Mouse (Mus musculus): ENCODE results near the gene Tnni1. TPM values are rescaled to one million over a fixed set of nuclear protein-coding genes. Genes with fewer than 3 reads are reported as not detected.

Gene Tnni1
- polyA plus RNA-seq (2015; fragmentation: Nextera tagmentation; extraction: Ambion mirVana) = 1.1 and 19.6 TPM in 2 replicates

GRCm38 (mm10) chr1:135778780-135779535 lies at the start of gene Tnni1:
TSS of gene Tnni1 (plus strand) at chr1:135779434.
- H3K9me3 ChIP-seq (ENCODE audit: control insufficient read depth, low read length) = no peaks in the 10 kb centered on the region
- no peak within 1 kb of the TSS for H3K27ac ChIP-seq (ENCODE audit: low read depth, low read length)
- peaks cover 6% of the 10 kb centered on the region; the same call in 1 of the 2 replicates for H3K4me1 ChIP-seq (ENCODE audit: control insufficient read depth, insufficient read depth, low read depth, low read length)
- no peak for ATAC-seq
- H3K4me3 ChIP-seq (ENCODE audit: low read length) = no peak within 1 kb of the TSS
- 27% methylated on average over 21 of the region's 22 CpGs for WGBS
- H3K9ac ChIP-seq (ENCODE audit: low read depth, low read length) = no peak within 1 kb of the TSS
- no peaks in the 10 kb centered on the region for H3K36me3 ChIP-seq (ENCODE audit: control insufficient read depth, insufficient read depth, low read length)
- H3K4me2 ChIP-seq (ENCODE audit: low read length) = no peak within 1 kb of the TSS
- H3K27me3 ChIP-seq (replicated peaks; ENCODE audit: control insufficient read depth, insufficient read depth, low read length) = no peaks in the 10 kb centered on the region

GRCm38 (mm10) chr1:135729821-135730220 lies 49.4 kb upstream of the Tnni1 start:
- ATAC-seq = no peak
- 0 out of 2 replicates have a peak, but pooled peaks cover 2% of the 10 kb centered on the region for H3K27me3 ChIP-seq (replicated peaks; ENCODE audit: control insufficient read depth, insufficient read depth, low read length)
- no peaks in the 10 kb centered on the region for H3K9me3 ChIP-seq (ENCODE audit: control insufficient read depth, low read length)
- H3K4me2 ChIP-seq (ENCODE audit: low read length) = peak overlapping the region; percentile 96
- H3K9ac ChIP-seq (ENCODE audit: low read depth, low read length) = 0 out of 2 replicates have a peak overlapping the region, but pooled peaks have one; percentile 31
- peak overlapping the region; percentile 64 for H3K4me3 ChIP-seq (ENCODE audit: low read length)
- WGBS = 14% methylated on average over 4 of the region's 4 CpGs
- peaks cover 15% of the 10 kb centered on the region for H3K4me1 ChIP-seq (ENCODE audit: control insufficient read depth, insufficient read depth, low read depth, low read length)
- no peak overlapping the region; the same call in 1 of the 2 replicates for H3K27ac ChIP-seq (ENCODE audit: low read depth, low read length)
- H3K36me3 ChIP-seq (ENCODE audit: control insufficient read depth, insufficient read depth, low read length) = no peaks in the 10 kb centered on the region

- Histone ChIP-seq H3K4me3 (ENCODE audit: low read length) (no peak overlapping the region), H3K36me3 (ENCODE audit: control insufficient read depth, insufficient read depth, low read length) (no peaks in the 10 kb centered on the region), H3K27me3 (replicated peaks; ENCODE audit: control insufficient read depth, insufficient read depth, low read length) (0 out of 2 replicates have a peak, but pooled peaks cover 2% of the 10 kb centered on the region), H3K9me3 (ENCODE audit: control insufficient read depth, low read length) (no peaks in the 10 kb centered on the region), H3K4me2 (ENCODE audit: low read length) (peak overlapping the region; percentile 14), H3K9ac (ENCODE audit: low read depth, low read length) (no peak overlapping the region), H3K4me1 (ENCODE audit: control insufficient read depth, insufficient read depth, low read depth, low read length) (peaks cover 15% of the 10 kb centered on the region), H3K27ac (ENCODE audit: low read depth, low read length) (no peak overlapping the region)
- 59% methylated on average over 3 of the region's 3 CpGs for WGBS
- ATAC-seq = no peak
These were observed 48.9 kb upstream of the Tnni1 start for GRCm38 (mm10) chr1:135730296-135730695.

- H3K4me1 ChIP-seq (ENCODE audit: control insufficient read depth, insufficient read depth, low read depth, low read length) = peaks cover 15% of the 10 kb centered on the region
- 0 out of 2 replicates have a peak, but pooled peaks cover 2% of the 10 kb centered on the region for H3K27me3 ChIP-seq (replicated peaks; ENCODE audit: control insufficient read depth, insufficient read depth, low read length)
- no peak for ATAC-seq
- peaks cover under 1% of the 10 kb centered on the region; the same call in 1 of the 2 replicates for H3K9me3 ChIP-seq (ENCODE audit: control insufficient read depth, low read length)
- 72% methylated on average over 7 of the region's 7 CpGs for WGBS
- H3K4me3 ChIP-seq (ENCODE audit: low read length) = no peak overlapping the region
- peak overlapping the region; percentile 19; the same call in 1 of the 2 replicates for H3K27ac ChIP-seq (ENCODE audit: low read depth, low read length)
- H3K4me2 ChIP-seq (ENCODE audit: low read length) = no peak overlapping the region
- no peak overlapping the region for H3K9ac ChIP-seq (ENCODE audit: low read depth, low read length)
- no peaks in the 10 kb centered on the region for H3K36me3 ChIP-seq (ENCODE audit: control insufficient read depth, insufficient read depth, low read length)
These were observed 47.8 kb upstream of the Tnni1 start for GRCm38 (mm10) chr1:135731393-135731792.

- 42% methylated on average over 11 of the region's 11 CpGs for WGBS
These were observed 47.1 kb upstream of the Tnni1 start for GRCm38 (mm10) chr1:135731897-135732684.

GRCm38 (mm10) chr1:135734225-135734937 lies 44.9 kb upstream of the Tnni1 start:
- no peaks in the 10 kb centered on the region for H3K36me3 ChIP-seq (ENCODE audit: control insufficient read depth, insufficient read depth, low read length)
- WGBS = 24% methylated on average over 6 of the region's 7 CpGs
- no peak overlapping the region for H3K4me3 ChIP-seq (ENCODE audit: low read length)
- H3K9ac ChIP-seq (ENCODE audit: low read depth, low read length) = no peak overlapping the region
- peak overlapping the region; percentile 60 for H3K27ac ChIP-seq (ENCODE audit: low read depth, low read length)
- 0 out of 2 replicates have a peak, but pooled peaks cover 2% of the 10 kb centered on the region for H3K27me3 ChIP-seq (replicated peaks; ENCODE audit: control insufficient read depth, insufficient read depth, low read length)
- H3K4me2 ChIP-seq (ENCODE audit: low read length) = no peak overlapping the region
- peaks cover 3% of the 10 kb centered on the region for H3K9me3 ChIP-seq (ENCODE audit: control insufficient read depth, low read length)
- peak; percentile 84 for ATAC-seq
- H3K4me1 ChIP-seq (ENCODE audit: control insufficient read depth, insufficient read depth, low read depth, low read length) = peaks cover 8% of the 10 kb centered on the region

More at GRCm38 (mm10) chr1:135731897-135732684, 47.1 kb upstream of the Tnni1 start:
- Histone ChIP-seq H3K9me3 (ENCODE audit: control insufficient read depth, low read length) (peaks cover 3% of the 10 kb centered on the region), H3K27ac (ENCODE audit: low read depth, low read length) (peak overlapping the region; percentile 19; the same call in 1 of the 2 replicates), H3K4me1 (ENCODE audit: control insufficient read depth, insufficient read depth, low read depth, low read length) (peaks cover 15% of the 10 kb centered on the region), H3K4me3 (ENCODE audit: low read length) (no peak overlapping the region), H3K27me3 (replicated peaks; ENCODE audit: control insufficient read depth, insufficient read depth, low read length) (0 out of 2 replicates have a peak, but pooled peaks cover 2% of the 10 kb centered on the region), H3K4me2 (ENCODE audit: low read length) (no peak overlapping the region), H3K9ac (ENCODE audit: low read depth, low read length) (no peak overlapping the region), H3K36me3 (ENCODE audit: control insufficient read depth, insufficient read depth, low read length) (no peaks in the 10 kb centered on the region)
- ATAC-seq = no peak

- ATAC-seq = no peak
- Histone ChIP-seq H3K36me3 (ENCODE audit: control insufficient read depth, insufficient read depth, low read length) (no peaks in the 10 kb centered on the region), H3K4me1 (ENCODE audit: control insufficient read depth, insufficient read depth, low read depth, low read length) (peaks cover 6% of the 10 kb centered on the region), H3K27ac (ENCODE audit: low read depth, low read length) (no peak overlapping the region), H3K4me2 (ENCODE audit: low read length) (no peak overlapping the region), H3K9ac (ENCODE audit: low read depth, low read length) (no peak overlapping the region), H3K9me3 (ENCODE audit: control insufficient read depth, low read length) (peaks cover 3% of the 10 kb centered on the region), H3K4me3 (ENCODE audit: low read length) (no peak overlapping the region), H3K27me3 (replicated peaks; ENCODE audit: control insufficient read depth, insufficient read depth, low read length) (no peaks in the 10 kb centered on the region)
- 42% methylated on average over 6 of the region's 6 CpGs for WGBS
These were observed 43.8 kb upstream of the Tnni1 start for GRCm38 (mm10) chr1:135735460-135735859.

- H3K4me1 ChIP-seq (ENCODE audit: control insufficient read depth, insufficient read depth, low read depth, low read length) = peaks cover 8% of the 10 kb centered on the region
- no peak overlapping the region for H3K4me3 ChIP-seq (ENCODE audit: low read length)
- no peaks in the 10 kb centered on the region for H3K27me3 ChIP-seq (replicated peaks; ENCODE audit: control insufficient read depth, insufficient read depth, low read length)
- ATAC-seq = no peak
- no peaks in the 10 kb centered on the region for H3K9me3 ChIP-seq (ENCODE audit: control insufficient read depth, low read length)
- no peak overlapping the region for H3K9ac ChIP-seq (ENCODE audit: low read depth, low read length)
- H3K27ac ChIP-seq (ENCODE audit: low read depth, low read length) = no peak overlapping the region
- no peak overlapping the region for H3K4me2 ChIP-seq (ENCODE audit: low read length)
- 88% methylated on average over 7 of the region's 7 CpGs for WGBS
- H3K36me3 ChIP-seq (ENCODE audit: control insufficient read depth, insufficient read depth, low read length) = no peaks in the 10 kb centered on the region
These were observed 34.2 kb upstream of the Tnni1 start for GRCm38 (mm10) chr1:135744987-135745386.

All from hindbrain, embryonic 16.5 days (tissue).